Mouse (Mus musculus) frontal cortex, postnatal 10 days (tissue): ENCODE measurements around the gene Vmn2r50.
"Not testable (repeated sequence)": the region's sequence is repeated elsewhere in the genome, so short reads cannot be mapped to it uniquely, and the experiment has no call there.

ENCODE experiments used
- DNase-seq, 2 experiments: peaks; one replicate each; pipeline ENCODE4 v3.0.0; 2022; ENCODE audit warnings: low spot score in 2 of 2, mixed read lengths in 1 of 2

Vmn2r50 gene

DNA sequence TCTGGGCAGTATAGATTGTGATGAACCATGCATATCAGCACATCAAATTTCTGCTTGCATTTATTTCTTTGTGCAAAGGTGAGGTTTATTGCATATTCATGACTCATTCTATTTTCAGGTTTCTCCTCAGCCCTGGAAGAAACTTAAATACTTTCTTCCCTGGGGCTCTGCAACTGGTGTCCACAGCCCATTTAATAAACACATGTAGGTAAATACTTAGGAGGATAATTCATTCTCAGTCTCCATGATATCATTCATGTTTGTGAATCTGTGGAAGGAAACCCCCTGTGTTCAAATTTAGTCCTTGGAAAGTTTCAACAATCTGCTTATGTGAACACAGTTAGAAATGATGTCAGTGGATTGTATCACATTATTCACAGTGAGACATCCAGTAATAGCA, at the start of gene Vmn2r50:
Vmn2r50 (minus strand) TSS at position 101 of the 400 bp plus-strand sequence.
- not testable (repeated sequence) for DNase-seq

DNA sequence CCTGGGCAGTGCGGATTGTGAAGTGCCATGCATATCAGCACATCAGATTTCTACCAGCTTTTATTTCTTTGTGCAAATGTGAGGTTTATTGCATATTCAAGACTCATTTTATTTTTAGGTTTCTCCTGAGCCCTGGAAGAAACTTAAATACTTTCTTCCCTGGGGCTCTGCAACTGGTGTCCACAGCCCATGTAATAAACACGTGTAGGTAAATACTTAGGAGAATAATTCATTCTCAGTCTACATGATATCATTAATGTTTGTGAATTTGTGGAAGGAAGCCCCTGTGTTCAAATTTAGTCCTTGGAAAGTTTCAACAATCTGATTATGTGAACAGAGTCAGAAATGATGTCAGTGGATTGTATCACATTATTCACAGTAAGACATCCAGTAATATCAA, 60.9 kb downstream of the Vmn2r50 start, which contains the start of gene Vmn2r49:
Vmn2r49 (minus strand) TSS at position 101 of the 400 bp plus-strand sequence.
- not testable (repeated sequence) for DNase-seq
